Mouse (Mus musculus) cerebellum, adult 2 months (tissue): Measurements from ENCODE around the gene Ppox. TPM values are rescaled to one million over a fixed set of nuclear protein-coding genes. Genes with fewer than 3 reads are reported as not detected.

ENCODE experiments used
- DNase-seq, 2 experiments: peaks; one replicate each; pipeline ENCODE4 v3.0.0; 2021
- H3K27ac ChIP-seq: fragments of 200-500 bp; 2 replicates; pipeline ENCODE4 v1.5.1; 2012; ENCODE audit warnings: low read length, control low read depth, inconsistent platforms; ENCODE audit not compliant: insufficient read depth
- H3K27me3 ChIP-seq: fragments of 200-500 bp; 2 replicates; pipeline ENCODE4 v1.6.1; 2012; ENCODE audit warnings: inconsistent platforms, mild to moderate bottlenecking, low read length, moderate library complexity; ENCODE audit not compliant: control insufficient read depth, insufficient read depth
- H3K4me1 ChIP-seq: fragments of 200-500 bp; 2 replicates; pipeline ENCODE4 v1.6.1; 2011; ENCODE audit warnings: low read length; ENCODE audit not compliant: control insufficient read depth, insufficient read depth
- H3K4me3 ChIP-seq: fragments of 200-500 bp; replicated peaks from 2 replicates; pipeline ENCODE3; 2011; ENCODE audit warnings: mild to moderate bottlenecking, low read depth, low read length, control low read depth; ENCODE audit not compliant: insufficient read depth
- CTCF ChIP-seq: fragments of 200-500 bp; IDR thresholded peaks from 2 replicates; pipeline ENCODE4 v1.5.1; 2011; ENCODE audit warnings: low read depth, mild to moderate bottlenecking, control low read depth, low read length, moderate library complexity, borderline replicate concordance; ENCODE audit not compliant: insufficient read depth
- POLR2A ChIP-seq: fragments of 200-500 bp; IDR thresholded peaks from 2 replicates; pipeline ENCODE4 v1.6.1; 2011; ENCODE audit warnings: low read length, control low read depth, borderline replicate concordance; ENCODE audit not compliant: insufficient read depth
- WGBS: fragments of 180-500 bp; shearing (Covaris S2); methylation state at CpG from one replicate; pipeline ENCODE4 v1.1.7; 2018; 5-methylcytosine and 5-hydroxymethylcytosine counted together
- polyA plus RNA-seq: library from polyadenylated mRNA; depleted of rRNA; stranded (reverse); fragments of >200 nt; gene quantifications from 2 replicates; pipeline ENCODE4 v1.2.3, GENCODE M21; 2012

Gene Ppox
- polyA plus RNA-seq, 1 experiment: 76.9 TPM

- H3K4me1 ChIP-seq: no peaks in the 10 kb centered on the region
- no peaks in the 10 kb centered on the region for H3K27me3 ChIP-seq
- H3K4me3 ChIP-seq: no peak overlapping the region
- no peak overlapping the region for H3K27ac ChIP-seq
- no peak for TF ChIP-seq CTCF
- TF ChIP-seq POLR2A: no peak
- no peak for DNase-seq
- 92% methylated on average over 10 of the region's 10 CpGs for WGBS
These were observed 40.1 kb downstream of the Ppox start for GRCm38 (mm10) chr1:171240911-171241310.

DNA sequence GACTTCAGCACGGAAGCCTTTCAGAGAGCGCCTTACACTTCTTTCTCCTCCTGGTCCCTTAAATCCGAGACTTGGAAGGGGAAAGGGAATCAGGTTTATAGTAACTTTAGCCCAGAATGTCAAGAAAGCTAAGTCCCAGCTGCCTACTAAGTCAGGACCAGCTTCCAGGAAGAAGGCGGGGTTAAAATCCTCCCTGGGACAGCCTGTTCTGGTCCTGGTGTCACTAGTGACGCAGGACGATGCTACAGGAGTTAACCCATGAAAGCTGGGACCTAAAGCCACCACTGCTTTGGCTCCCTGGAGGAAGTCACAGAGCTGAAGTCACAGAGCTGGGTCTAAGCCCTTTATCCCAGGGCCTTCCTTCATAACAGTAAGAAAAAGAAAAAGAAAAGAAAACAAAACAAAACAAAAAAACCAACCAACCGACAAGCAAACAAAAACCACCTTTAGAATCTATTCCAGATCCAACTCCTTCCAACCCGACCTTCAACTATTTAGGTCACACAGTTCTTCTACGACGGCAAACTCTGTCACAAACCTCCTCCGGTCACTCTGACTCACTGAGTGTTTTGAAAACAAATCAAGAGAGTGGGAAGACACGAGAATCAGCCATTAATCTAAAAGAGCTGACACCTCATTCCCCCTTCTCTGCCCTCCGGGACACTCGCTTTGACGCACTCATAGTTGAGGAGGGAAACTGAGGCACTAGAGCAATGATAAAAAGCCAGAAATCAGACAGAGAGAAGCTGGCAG is 40.8 kb downstream of the Ppox start:
- Histone ChIP-seq H3K27ac (no peak overlapping the region), H3K27me3 (no peaks in the 10 kb centered on the region), H3K4me1 (no peaks in the 10 kb centered on the region), H3K4me3 (no peak overlapping the region)
- no peak for DNase-seq
- no peak for TF ChIP-seq POLR2A
- TF ChIP-seq CTCF: no peak
- WGBS: 68% methylated on average over 15 of the region's 15 CpGs

- H3K4me1 ChIP-seq: no peaks in the 10 kb centered on the region
- no peak overlapping the region for H3K27ac ChIP-seq
- peak in 1 of 2 experiments; percentile 55 for DNase-seq
- TF ChIP-seq CTCF (peak; percentile 69), POLR2A (no peak)
- no peaks in the 10 kb centered on the region for H3K27me3 ChIP-seq
- H3K4me3 ChIP-seq: no peak overlapping the region
- WGBS: 66% methylated on average over 14 of the region's 14 CpGs
These were observed 42.5 kb downstream of the Ppox start for GRCm38 (mm10) chr1:171238463-171238862.

DNA sequence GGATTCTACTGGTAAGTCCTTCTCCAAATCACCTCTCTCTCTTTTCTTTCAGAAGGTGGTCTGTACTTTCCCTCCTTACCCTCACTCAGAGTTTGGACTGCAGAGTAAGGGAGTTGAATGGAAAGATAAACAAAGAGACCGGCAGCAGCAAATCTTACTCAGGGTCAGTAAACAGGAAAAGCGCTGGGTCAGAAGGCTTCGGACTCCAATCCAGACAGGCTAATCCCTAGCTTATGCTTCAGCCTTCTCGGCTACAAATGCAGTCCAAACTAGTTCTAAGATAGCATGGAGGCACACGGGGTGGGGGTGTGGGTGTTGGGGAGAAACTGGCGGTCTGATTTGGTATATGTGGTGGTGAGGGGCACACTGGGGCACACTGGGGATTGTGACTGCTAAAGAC is 43.5 kb downstream of the Ppox start:
- DNase-seq: no peak
- H3K27me3 ChIP-seq: no peaks in the 10 kb centered on the region
- no peak overlapping the region for H3K27ac ChIP-seq
- no peaks in the 10 kb centered on the region for H3K4me1 ChIP-seq
- no peak overlapping the region for H3K4me3 ChIP-seq
- TF ChIP-seq POLR2A (no peak), CTCF (no peak)
- 93% methylated on average over 6 of the region's 6 CpGs for WGBS

DNA sequence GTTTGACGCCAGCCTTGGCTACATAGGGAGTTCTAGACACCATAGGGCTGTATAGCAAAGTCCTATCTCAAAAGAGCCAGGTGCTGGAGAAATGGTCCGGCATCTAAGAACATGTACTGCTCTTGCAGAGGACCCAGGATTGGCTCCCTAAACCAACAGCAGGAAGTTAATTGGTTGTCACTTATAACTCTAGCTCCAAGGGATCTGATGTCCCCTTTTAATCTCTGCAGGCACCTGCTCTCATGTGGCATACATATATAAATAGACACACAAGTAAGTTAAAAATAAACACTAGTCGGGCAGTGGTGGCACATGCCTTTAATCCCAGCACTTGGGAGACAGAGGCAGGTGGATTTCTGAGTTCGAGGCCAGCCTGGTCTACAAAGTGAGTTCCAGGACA is 45.2 kb downstream of the Ppox start:
- TF ChIP-seq POLR2A (no peak), CTCF (no peak)
- no peak for DNase-seq
- 69% methylated on average over 4 of the region's 4 CpGs for WGBS
- Histone ChIP-seq H3K4me1 (no peaks in the 10 kb centered on the region), H3K4me3 (no peak overlapping the region), H3K27ac (no peak overlapping the region), H3K27me3 (no peaks in the 10 kb centered on the region)

DNA sequence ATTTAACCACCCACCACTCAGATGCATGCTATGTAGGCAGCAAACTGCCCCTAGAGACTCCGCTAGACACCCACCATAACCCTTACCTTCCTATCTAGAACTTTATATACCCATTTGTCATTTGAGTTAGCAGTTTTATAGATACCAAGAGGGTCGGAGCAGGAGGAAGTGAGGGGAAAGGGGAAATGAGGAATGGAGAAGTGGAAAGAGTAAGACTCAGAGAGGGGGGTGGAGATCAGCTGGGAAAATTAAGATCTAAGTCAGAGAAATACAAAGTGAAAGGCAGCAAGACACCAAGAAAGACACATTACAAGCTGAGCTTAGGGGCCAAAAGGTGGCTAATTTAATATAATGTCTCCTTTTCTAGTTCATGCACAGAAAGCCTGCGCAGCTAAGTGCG is 46.4 kb downstream of the Ppox start:
- 96% methylated on average over 4 of the region's 4 CpGs for WGBS

GRCm38 (mm10) chr1:171234126-171234525 is 46.9 kb downstream of the Ppox start, which contains the start of gene Fcer1g:
TSS of gene Fcer1g (minus strand) at chr1:171234365.
- H3K4me1 ChIP-seq: no peaks in the 10 kb centered on the region
- TF ChIP-seq POLR2A: no peak
- TF ChIP-seq CTCF: no peak
- H3K27ac ChIP-seq: no peak within 1 kb of the TSS
- DNase-seq: no peak
- no peaks in the 10 kb centered on the region for H3K27me3 ChIP-seq
- WGBS: 94% methylated on average over 14 of the region's 14 CpGs
- no peak within 1 kb of the TSS for H3K4me3 ChIP-seq

More for the DNA sequence above, 46.4 kb downstream of the Ppox start:
- DNase-seq: no peak
- H3K4me1 ChIP-seq: no peaks in the 10 kb centered on the region
- TF ChIP-seq CTCF (no peak), POLR2A (no peak)
- H3K27me3 ChIP-seq: no peaks in the 10 kb centered on the region
- H3K27ac ChIP-seq: no peak overlapping the region
- H3K4me3 ChIP-seq: no peak overlapping the region
